Mouse (Mus musculus): ENCODE measurements around the gene Tti1.

DNA sequence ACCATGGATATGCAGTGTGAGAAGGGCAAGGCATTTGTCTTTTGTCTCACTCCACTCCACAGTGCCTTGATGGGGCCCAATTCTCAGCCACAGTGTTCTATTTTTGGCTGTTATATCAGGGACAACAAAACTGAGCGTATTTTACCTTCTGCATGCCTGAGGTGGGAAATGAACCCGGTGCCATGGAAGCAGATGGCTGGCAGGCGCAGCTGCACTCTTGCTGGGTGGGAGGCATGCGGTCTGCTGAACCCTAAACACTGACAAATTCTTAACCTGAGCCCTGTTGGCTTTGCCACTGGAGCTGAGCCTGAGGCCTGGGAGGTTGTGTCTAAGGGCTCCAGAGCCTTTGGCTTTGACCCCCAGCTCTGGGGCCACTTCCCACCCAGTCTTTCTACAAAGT lies 42.6 kb downstream of the Tti1 start:
- TF ChIP-seq GATA1 (IDR thresholded peaks at IDR 0.05; ENCODE audit: borderline replicate concordance, low read length) = no peak
- no peak for TF ChIP-seq FLI1 (IDR thresholded peaks at IDR 0.05; ENCODE audit: low read length)
